Mouse (Mus musculus) bone marrow, adult 2 months (tissue): Measurements from ENCODE around the gene Zkscan17.

Source experiments
- CTCF ChIP-seq: fragments of 200-500 bp; IDR thresholded peaks from 2 replicates; pipeline ENCODE4 v1.5.1; 2011; ENCODE audit warnings: low read length, control low read depth; ENCODE audit not compliant: control insufficient read depth, insufficient read depth
- POLR2A ChIP-seq: fragments of 200-500 bp; IDR thresholded peaks from 2 replicates; pipeline ENCODE4 v1.6.1; 2011; ENCODE audit warnings: low read depth, mild to moderate bottlenecking, control low read depth, low read length, borderline replicate concordance; ENCODE audit not compliant: control insufficient read depth

DNA sequence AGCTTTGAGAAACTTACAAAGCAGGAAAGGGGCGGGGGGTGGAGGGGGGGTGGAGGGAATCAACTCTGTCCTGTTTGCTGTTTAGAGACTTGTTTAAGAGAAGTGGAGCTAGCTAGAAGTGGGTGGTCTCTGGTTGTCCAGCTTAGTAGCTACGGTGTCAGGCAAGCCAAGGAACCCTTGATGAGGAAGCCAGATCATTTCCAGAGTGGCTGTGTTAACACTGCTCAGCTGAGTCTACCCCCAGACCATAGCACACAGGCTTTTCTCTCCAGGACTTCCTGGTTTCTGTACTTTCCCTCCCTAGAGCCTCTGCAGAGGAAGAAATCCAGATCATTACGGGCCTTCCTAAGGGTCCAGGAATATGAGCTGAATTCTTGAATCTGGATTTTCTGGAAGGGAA lies 11.8 kb downstream of the Zkscan17 start:
- TF ChIP-seq CTCF (no peak), POLR2A (no peak)
